Mouse (Mus musculus) testis, postnatal 14 days (tissue): ENCODE data around the gene Gbp2.
"Not testable (repeated sequence)": the region's sequence is repeated elsewhere in the genome, so short reads cannot be mapped to it uniquely, and the experiment has no call there.

Experiments
- DNase-seq: peaks from one replicate; pipeline ENCODE4 v3.0.0; 2021; ENCODE audit warnings: low spot score

Gene Gbp2

DNA sequence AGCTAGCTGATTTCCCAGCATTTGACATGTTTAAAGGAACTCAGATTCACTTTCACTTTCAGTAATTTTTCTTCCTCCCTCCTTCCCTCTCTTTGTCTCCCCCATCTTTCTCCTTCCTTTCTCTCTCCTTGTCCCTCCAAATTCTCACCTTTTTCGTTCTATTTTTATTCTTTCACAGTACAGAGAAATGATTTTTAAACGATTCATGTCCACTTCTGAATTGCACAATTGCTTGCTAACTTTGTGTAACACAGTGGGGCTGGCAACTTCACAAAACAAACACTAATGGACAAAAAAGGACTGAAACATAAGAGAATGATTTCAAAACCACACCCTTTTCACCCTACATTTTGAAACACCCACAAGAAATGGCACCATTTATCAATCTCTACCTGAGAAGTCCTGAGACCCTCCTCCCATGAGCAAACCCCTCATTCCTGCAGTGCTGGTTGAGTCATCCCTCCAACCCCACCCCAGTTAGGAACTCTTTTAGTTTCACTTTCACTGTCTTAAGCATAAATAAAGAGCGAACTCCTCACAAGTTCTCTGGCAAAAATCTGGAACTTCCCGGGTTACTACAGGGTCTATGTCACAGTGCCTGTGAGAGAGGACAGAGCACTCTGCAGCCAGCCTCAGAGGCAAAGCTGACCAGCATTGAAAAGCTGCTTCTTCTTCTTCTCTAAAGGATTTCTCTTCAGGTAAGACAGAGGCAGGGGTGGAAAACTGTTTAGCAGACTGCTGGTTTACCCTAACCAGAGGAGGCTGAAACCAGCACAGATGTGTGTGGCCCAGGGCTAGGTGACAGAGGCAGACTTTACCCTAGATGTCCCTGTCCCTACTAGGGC is at the start of gene Gbp2:
Gene Gbp2 (plus strand): TSS at position 492 of the 845 bp plus-strand sequence.
- DNase-seq = peak; percentile 5

DNA sequence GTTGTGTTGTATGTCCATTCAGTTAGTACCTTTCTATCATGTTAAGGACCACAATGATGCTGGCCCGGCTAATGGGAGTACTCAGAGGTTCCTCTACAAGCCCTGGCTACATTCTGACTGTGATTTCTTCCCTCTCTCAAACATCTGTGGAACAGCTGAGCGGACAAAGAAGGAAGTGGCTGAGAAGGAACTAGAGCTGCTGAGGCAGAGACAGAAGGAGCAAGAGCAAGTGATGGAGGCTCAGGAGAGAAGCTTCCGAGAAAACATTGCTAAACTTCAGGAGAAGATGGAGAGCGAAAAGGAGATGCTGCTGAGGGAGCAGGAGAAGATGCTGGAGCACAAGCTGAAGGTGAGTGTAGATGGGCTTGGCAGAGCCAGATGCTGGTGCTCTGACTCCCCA is 49.7 kb upstream of the Gbp2 start:
- DNase-seq = no peak

DNA sequence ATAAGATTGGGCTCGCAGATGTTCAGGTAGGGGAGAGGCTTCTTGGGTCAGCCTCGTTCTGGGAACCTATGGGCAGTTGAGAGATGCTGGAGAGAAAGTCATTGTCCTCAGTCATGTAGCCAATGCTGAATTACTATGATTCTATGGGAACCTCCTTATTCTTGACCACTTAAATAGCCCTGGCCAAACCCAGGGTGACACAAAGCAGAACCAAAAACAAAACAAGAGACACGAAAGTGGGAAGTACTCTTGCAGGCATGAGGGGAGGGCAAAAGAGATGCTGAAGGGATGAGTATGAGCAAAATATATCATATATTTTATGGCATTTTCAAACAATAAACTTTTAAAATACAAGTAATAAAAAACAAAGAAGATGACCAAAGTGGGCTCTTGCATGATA is 43.3 kb upstream of the Gbp2 start:
- DNase-seq = no peak

- no peak for DNase-seq
Observed at GRCm38 (mm10) chr3:142578342-142578741, 42.1 kb upstream of the Gbp2 start.

DNA sequence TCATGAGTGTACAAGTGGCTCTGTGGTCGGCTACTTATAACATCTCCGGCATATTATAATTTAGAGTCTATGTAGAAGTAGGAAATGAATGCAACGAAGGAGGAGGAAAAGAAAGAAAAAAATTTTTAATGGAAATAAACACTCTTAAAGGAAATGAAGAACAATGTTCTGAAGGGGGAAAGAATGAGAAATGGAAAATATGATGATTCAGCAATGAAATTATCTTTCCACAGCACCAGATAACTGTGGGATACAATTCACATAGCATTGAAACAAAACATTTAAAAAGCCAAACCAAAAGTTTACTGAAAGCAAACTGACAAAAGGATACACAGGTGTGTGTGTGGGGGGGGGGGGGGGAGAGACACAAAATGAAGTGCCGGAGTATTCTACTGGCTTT is 37.3 kb upstream of the Gbp2 start:
- no peak for DNase-seq

GRCm38 (mm10) chr3:142587386-142587785 is 33.0 kb upstream of the Gbp2 start:
- DNase-seq = no peak

DNA sequence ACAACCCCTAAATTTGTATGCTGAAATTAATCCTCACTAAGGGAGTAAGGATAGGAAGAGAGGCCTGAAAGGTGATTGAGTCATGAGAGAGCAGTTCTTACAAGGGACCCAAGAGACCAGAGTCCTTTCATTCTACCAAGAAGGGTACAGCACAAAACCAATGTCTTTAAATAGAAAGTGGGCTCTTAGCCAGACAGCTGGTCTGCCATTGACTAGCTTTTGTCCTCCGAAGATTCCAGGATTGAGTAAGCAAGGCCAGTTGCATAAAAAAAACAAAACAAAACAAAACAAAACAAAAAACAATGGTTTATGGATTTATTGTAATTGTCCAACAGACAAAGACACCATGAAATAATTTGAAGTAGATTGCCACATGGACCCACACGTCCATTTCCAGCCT is 31.5 kb upstream of the Gbp2 start:
- DNase-seq = no peak

DNA sequence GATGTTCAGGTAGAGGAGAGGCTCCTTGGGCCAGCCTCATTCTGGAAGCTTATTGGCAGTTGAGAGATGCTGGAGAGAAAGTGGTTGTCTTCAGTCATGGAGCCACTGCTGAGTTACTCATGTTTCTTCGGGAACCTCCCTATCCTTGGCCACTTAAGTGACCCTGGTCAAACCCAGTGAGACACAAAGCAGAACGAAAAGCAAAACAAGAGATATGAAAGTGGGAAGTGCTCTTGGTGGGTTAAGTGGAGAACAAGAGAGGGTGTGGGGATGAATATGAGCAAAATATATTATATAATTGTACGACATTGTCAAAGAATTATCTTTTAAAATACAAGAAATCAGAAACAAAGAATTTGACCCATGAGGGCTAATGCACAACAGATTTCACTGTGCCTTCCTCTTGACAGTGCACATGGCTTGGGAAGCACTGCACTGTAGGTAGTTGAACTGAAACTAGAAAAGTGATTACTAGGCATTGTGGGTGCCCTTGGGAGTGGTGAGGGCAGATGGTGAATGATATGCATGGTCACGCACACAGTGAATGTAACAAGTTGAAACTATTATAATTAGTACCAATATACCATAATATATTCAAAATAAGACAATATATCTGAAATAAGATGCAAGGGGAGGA is 29.9 kb upstream of the Gbp2 start:
- DNase-seq = no peak

DNA sequence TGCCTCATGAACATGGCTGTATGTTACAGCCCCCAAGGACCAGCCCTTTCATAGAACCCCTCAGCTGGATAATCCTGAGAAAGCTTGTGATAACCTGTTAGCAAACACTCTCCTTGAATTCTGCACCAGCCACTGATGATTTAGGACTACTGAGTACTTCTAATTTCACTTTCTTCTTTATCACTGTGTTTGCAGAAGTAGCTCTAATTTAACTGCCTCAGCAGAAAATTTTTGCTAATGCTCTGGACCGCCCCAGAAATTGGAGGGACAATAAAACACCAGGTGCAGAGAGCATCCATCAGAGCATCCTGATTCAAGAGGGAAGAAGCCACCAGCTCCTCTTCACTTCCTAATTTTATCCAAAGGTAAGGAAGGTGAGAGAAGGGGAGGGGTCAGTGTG is 25.9 kb upstream of the Gbp2 start, which contains the start of gene Gbp2b:
Gene Gbp2b (plus strand): TSS at position 301 of the 400 bp plus-strand sequence.
- no peak for DNase-seq

- no peak for DNase-seq
Observed at GRCm38 (mm10) chr3:142597923-142598322, 22.5 kb upstream of the Gbp2 start.

GRCm38 (mm10) chr3:142601675-142602074 is 18.7 kb upstream of the Gbp2 start:
- no peak for DNase-seq

GRCm38 (mm10) chr3:142618658-142619057 is 1.7 kb upstream of the Gbp2 start:
- DNase-seq = peak; percentile 12

- DNase-seq = no peak
Observed at GRCm38 (mm10) chr3:142619606-142620005, 796 bp upstream of the Gbp2 start.

DNA sequence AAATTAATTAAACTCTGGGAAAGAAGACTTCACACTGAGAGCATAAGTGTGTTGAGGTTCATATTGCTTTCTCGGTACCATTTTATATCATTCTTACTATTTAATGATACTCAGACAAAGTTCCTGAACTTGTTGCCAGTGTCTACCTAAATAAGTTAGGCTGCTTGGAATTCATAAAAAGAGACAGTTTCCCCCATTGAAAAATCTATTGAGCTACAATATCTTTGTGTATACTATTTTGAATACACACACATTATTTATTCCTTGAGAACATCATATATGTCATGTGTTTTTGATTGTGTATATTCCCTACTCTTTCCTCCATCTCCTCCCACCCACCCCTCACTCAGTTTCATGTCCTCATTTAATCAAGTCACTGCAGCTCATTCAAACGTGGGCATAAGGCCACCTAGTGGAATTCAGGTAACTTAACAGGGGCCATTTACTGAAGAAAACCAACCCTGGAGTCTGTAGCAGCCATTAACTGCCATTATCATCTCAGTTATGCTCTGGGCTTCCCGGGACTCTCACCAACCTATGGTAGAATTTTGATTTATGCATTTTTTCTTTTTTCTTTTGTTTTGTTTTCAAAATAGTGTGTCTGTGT is 657 bp downstream of the Gbp2 start:
- no peak for DNase-seq

DNA sequence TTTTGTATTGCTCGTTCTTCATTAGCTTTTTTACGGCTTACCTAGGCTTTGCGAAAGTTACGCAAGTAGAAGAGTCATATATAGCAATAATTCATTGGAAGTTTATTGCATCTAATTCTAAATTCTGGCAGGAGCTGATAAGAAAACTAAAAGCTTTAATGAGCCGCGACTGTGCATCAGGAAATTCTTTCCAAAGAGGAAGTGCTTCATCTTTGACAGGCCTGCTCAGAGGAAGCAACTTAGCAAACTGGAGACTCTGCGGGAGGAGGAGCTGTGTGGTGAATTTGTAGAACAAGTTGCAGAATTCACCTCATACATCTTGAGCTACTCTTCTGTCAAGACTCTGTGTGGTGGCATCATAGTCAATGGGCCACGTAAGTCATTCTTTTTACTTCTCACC is 10.0 kb downstream of the Gbp2 start:
- no peak for DNase-seq

GRCm38 (mm10) chr3:142640201-142640600 is 19.8 kb downstream of the Gbp2 start:
- DNase-seq = peak; percentile 42

GRCm38 (mm10) chr3:142645949-142646348 is 25.5 kb downstream of the Gbp2 start:
- peak; percentile 10 for DNase-seq

- not testable (repeated sequence) for DNase-seq
Observed at GRCm38 (mm10) chr3:142647836-142648235, 27.4 kb downstream of the Gbp2 start.

GRCm38 (mm10) chr3:142650205-142650604 is 29.8 kb downstream of the Gbp2 start:
- no peak for DNase-seq

DNA sequence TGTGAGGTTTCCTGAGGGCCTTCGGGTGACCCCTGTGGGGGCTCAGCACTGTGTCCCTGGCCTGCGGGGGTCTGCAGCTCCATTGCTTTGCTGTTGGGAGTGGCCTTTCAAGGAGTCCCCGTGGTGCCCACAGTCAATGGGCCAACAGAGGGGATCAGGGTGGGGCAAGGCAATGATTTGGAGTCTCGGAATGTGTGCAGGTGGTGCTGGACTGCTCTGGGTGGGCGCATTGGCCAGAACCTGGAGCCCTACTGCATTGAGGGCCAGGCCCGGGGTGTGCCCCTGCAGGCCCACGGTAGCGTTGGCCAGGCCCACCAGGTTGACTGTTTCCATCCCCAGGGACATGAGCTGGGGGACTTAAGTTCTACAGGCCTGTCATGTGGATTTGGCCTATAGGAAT is 44.3 kb downstream of the Gbp2 start:
- no peak for DNase-seq

- DNase-seq = no peak
Observed at GRCm38 (mm10) chr3:142674607-142675006, 54.2 kb downstream of the Gbp2 start.
